Mouse (Mus musculus) granulocyte monocyte progenitor cell, adult 5-6 weeks (primary cell): ENCODE measurements around the gene Rab25. TPM values are rescaled to one million over a fixed set of nuclear protein-coding genes. Genes with fewer than 3 reads are reported as not detected.
"Not testable (repeated sequence)": the region's sequence is repeated elsewhere in the genome, so short reads cannot be mapped to it uniquely, and the experiment has no call there.

Experiments
- ATAC-seq: replicated peaks from 2 replicates; pipeline ENCODE4 v1.8.0; 2016; ENCODE audit warnings: mild to moderate bottlenecking, moderate TSS enrichment, inconsistent platforms; ENCODE audit not compliant: poor library complexity, severe bottlenecking
- total RNA-seq, 2 experiments: library from RNA; stranded (forward) in 1 of 2; stranded (reverse) in 1 of 2; fragments of 200-712, 200-1000 nt in 1 of 2; fragments of >200 nt in 1 of 2; fragmentation: Nextera tagmentation in 1 of 2; gene quantifications; 2 replicates each; pipeline ENCODE4 v1.2.3; 2014 to 2017

Rab25 gene
- total RNA-seq (2014; fragmentation: Nextera tagmentation): 1.0 and 1.2 TPM in 2 replicates
- not detected in 2 replicates for total RNA-seq (2017)

DNA sequence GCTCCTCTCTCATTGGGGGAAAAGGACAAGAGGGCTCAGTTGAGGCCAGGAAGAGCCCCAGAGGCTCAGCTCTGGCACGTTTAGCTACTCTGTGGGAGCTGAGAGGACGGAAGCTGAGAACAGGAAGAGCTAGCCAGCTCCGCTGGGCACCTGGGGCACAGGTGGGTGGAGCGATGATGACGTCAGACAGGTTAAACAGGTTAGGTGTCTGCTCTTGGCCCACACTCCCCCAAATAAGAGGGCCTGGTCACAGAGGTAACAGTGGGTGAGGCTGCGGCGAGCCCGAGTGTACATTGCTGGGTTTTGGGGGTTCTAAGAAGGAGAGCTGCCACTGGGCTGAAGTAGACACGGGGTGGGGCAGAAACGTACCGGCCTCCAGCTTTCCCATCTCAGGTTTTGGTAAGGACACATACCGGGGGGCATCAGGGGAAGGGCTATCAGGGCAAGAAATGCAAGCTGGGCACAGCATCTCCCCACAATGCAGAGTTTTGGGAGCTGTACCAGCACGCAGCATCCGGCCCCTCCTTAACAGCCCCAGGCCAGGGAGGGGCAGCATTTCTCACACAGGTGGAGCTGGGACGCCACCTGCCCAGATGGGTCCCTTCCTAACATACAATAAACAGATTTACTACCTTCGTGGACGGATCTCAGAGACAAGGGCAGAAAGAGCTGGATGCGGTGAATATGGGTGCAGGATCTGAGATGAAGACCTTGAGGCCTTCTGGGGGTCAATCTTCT lies at the start of gene Rab25:
TSS of gene Rab25 (minus strand) at position 121 of the 738 bp plus-strand sequence.
- ATAC-seq: no peak

DNA sequence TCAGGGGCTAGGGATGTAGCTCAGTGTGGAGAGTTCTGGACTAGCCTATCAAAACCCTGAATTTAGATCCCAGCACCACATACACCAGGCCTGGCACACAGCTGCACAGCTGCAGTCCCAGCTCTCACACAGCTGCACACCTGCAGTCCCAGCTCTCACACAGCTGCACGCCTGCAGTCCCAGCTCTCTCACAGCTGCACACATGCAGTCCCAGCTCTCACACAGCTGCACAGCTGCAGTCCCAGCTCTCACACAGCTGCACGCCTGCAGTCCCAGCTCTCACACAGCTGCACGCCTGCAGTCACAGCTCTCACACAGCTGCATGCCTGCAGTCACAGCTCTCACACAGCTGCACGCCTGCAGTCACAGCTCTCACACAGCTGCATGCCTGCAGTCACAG lies 48.4 kb upstream of the Rab25 start:
- not testable (repeated sequence) for ATAC-seq

- ATAC-seq: no peak
Observed at GRCm38 (mm10) chr3:88593893-88594580, 45.9 kb upstream of the Rab25 start.

DNA sequence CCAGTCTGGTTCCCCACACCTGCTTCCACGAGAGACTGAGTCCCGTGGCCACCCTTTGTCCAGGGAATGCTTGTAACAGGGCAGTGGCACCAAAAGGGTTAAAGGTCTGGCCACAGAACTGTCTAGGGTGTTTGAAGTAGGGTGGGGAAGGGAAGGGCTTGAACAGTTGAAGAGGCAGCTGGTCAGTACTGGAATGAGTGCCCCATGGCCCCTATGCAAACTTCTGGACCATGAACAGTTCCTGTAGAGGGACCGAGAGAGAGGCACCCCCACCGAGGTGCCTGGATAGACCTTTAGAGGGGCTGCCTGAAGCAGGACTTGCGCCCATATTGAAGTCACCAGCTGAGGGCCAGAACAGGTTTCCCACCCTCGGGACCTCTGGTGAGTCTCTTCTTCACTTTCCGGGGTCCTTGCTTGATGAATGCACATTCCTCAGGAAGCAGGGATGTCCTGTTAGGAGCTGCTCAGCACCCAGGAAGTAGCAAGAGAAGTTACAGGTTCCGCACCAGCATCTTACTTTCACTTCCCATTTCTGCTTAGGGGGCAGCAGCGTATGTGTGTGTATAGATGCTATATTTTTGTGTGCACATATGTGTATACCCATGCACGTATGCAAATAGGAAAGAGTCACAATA lies 45.0 kb upstream of the Rab25 start:
- ATAC-seq: peak; percentile 79

GRCm38 (mm10) chr3:88591950-88592731 lies 44.0 kb upstream of the Rab25 start:
- ATAC-seq: peak; percentile 43; the same call in 1 of the 2 replicates

- no peak for ATAC-seq
Observed at GRCm38 (mm10) chr3:88591044-88591443, 42.9 kb upstream of the Rab25 start.

- no peak for ATAC-seq
Observed at GRCm38 (mm10) chr3:88590246-88590645, 42.1 kb upstream of the Rab25 start.

DNA sequence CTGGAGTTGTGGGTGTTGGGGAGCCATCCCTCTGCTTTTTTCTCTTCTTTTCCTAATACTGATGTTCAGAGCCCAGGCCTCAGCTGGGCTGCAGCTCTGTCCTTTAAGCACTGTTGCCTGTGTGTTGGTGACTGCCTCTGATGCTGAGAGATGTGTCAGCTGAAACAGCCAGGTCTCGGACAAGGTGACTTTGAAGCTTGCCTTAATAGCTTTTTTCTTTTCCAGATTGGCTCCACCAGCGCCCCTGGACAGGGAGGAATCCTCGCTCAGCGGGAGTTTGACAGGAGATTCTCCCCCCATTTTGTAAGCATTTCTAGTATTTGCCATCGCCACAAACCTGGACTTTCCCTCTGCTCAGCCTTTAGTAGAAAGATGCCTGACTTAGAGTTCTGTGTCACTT lies 38.5 kb upstream of the Rab25 start:
- ATAC-seq: no peak

DNA sequence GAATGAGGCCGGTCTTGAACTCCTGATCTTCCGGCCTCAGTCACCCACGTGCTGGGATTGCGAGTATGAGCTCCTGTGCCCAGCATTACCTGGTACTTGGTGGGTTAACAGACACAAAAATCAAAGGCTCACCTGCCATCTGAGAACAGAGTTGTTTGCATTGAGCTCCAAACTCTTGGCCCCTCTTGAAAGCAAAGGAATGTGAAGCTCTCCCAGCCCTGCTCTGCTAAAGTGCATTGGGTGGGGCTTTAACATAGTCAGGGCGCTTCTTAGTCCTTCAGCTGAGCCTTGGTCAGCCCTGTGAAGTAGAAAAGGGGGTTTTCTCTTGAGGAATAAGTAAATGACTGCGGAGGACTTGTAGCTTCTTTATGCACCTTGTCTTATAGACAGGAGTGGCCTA lies 37.7 kb upstream of the Rab25 start:
- ATAC-seq: no peak

GRCm38 (mm10) chr3:88579454-88580117 lies 31.5 kb upstream of the Rab25 start:
- ATAC-seq: peak; percentile 98

GRCm38 (mm10) chr3:88578498-88579424 lies 30.7 kb upstream of the Rab25 start:
- ATAC-seq: no peak

GRCm38 (mm10) chr3:88577846-88578245 lies 29.7 kb upstream of the Rab25 start:
- ATAC-seq: not testable (repeated sequence)

- ATAC-seq: no peak
Observed at GRCm38 (mm10) chr3:88575540-88575939, 27.4 kb upstream of the Rab25 start, which contains the start of gene Ssr2. TSS of gene Ssr2 (plus strand) at chr3:88575876.

GRCm38 (mm10) chr3:88573810-88574209 lies 25.7 kb upstream of the Rab25 start:
- no peak for ATAC-seq

DNA sequence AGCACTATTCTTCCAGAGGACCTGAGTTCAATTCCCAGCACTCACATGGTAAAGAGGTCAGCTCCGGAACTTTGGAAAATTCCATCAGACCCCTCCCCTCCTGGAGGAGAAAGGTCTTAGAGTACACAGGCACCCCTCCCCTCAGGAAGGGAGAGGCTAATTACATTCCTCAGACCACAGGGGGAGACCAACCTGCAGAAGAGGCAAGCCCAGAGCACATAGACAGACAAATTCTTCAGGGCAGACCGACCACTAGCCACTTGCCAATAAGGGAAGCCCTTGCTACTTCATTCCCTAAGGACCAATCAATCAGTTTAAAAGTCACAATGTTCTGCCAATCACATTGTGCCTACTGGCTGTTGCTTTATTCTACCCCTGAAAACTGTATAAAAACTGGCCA lies 24.7 kb upstream of the Rab25 start:
- ATAC-seq: no peak

DNA sequence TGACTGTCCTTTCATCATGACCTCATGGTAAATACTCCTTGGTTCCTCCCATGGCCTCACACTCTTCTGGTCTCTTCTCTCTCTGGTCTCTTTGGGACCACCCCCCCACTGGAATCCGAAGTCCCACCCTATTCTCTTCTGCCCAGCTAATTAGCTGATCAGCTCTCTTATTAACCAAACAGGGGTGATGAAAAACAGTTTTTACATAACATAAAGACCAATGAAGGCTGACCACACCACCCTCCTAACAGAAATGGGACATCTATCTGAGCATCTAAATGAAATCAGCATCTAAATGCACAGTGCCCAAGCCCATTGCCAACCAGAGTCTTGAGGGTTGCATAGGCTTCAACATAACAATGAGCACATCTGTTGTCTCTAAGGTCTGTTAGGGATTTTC lies 23.8 kb upstream of the Rab25 start:
- ATAC-seq: no peak

GRCm38 (mm10) chr3:88570341-88570740 lies 22.2 kb upstream of the Rab25 start:
- no peak for ATAC-seq

DNA sequence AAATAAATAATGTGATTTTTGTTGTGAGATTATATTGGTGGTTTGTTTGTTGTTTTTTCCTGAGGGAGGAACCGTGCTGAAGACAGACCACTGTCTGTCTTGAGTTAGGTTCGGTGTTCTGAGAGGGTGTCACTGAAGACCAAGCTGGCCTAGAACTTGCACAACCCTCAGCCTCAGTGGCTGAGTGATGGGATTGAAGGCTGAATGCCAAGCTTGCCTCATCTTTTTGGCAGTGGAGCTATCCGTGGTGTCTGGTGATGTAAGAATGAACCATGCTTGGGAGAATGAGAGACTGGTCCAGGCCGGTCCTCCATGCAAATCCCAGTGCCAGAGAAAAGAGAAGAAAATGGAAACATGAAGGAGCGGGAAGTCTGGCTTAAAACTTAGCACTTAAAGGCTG lies 21.6 kb upstream of the Rab25 start:
- 0 out of 2 replicates have a peak, but pooled peaks have one; percentile 20 for ATAC-seq

DNA sequence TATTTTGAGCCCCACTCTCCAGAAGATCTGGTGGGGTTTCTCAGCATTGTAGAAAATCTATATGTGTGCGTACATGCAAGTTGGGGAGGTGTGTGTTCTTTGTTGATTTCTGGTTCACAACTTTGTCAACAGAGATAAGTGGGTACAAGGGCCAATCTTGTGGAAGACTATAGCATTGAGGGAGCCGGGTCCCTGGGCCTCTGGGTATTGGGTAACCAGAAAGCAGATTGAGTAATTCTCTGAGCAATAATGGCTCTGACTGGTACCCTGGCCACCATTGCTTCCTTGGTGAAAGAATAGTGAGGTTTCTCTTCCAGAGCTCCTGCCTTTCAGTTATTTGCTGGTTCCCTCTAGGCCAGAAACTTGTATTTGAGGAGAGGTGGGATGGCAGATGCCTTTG lies 21.0 kb upstream of the Rab25 start:
- ATAC-seq: peak; percentile 73
